ENCODE assay signal across 32 mouse cellular contexts in genomic region chr17:47983286-47983685, GRCm38 (mm10). TPM values are rescaled to one million over a fixed set of nuclear protein-coding genes. Genes with fewer than 3 reads are reported as not detected.
"Had no signal": no experiment of that assay in that cellular context is flagged by ENCODE, and none has a peak within 500 bp of the region (broad histone marks: within the 10 kb centered on the region; RNA-seq: fewer than 3 reads in every experiment).

No protein-coding gene starts in this region.

- H3K4me3 ChIP-seq: kidney, embryonic 15.5 days; left cerebral cortex, adult 2 months; limb, embryonic 12.5 days; liver, embryonic 12.5 days; liver, embryonic 15.5 days; lung, embryonic 15.5 days; midbrain, embryonic 13.5 days; myocyte; neural tube, embryonic 13.5 days had no signal

- H3K27ac ChIP-seq: kidney, embryonic 15.5 days; left cerebral cortex, adult 2 months; liver, embryonic 12.5 days; liver, embryonic 15.5 days; lung, embryonic 15.5 days; neural tube, embryonic 13.5 days had no signal

- H3K4me2 ChIP-seq: kidney, embryonic 15.5 days; limb, embryonic 12.5 days; liver, embryonic 12.5 days; liver, embryonic 15.5 days; lung, embryonic 15.5 days; midbrain, embryonic 13.5 days; neural tube, embryonic 13.5 days had no signal

- H3K9me3 ChIP-seq: kidney, embryonic 15.5 days; limb, embryonic 12.5 days; liver, embryonic 12.5 days; liver, embryonic 15.5 days; lung, embryonic 15.5 days; midbrain, embryonic 13.5 days; neural tube, embryonic 13.5 days had no signal

- ATAC-seq: liver, embryonic 12.5 days; midbrain, embryonic 13.5 days; midbrain, embryonic 16.5 days had no signal

- DNase-seq: kidney, adult 8-10 months; kidney, postnatal 10 days; kidney, postnatal 36 days; layer of hippocampus, postnatal 36 days; liver; lung, adult 18-20 months; lung, postnatal 10 days; lung, postnatal 36 days; retina, postnatal 1 day; right cerebral cortex, postnatal 25 days; spleen, adult 18-20 months; thymus, adult 18-20 months; thymus, postnatal 36 days had no signal

- H3K9ac ChIP-seq: kidney, embryonic 15.5 days; limb, embryonic 12.5 days; liver, embryonic 12.5 days; liver, embryonic 15.5 days; lung, embryonic 15.5 days; midbrain, embryonic 13.5 days; neural tube, embryonic 13.5 days had no signal

- H3K36me3 ChIP-seq: kidney, embryonic 15.5 days; limb, embryonic 12.5 days; liver, embryonic 12.5 days; liver, embryonic 15.5 days; lung, embryonic 15.5 days; midbrain, embryonic 13.5 days; neural tube, embryonic 13.5 days had no signal

- H3K27me3 ChIP-seq: lung, embryonic 15.5 days; neural tube, embryonic 13.5 days had no signal

RNA-seq across cellular contexts. Expression of gene 1700122O11Rik, which starts 54.8 kb away (rescaled TPM):
- total RNA-seq: layer of hippocampus, adult 8-10 months; layer of hippocampus, postnatal 10 days; layer of hippocampus, postnatal 36 days; left cerebral cortex, adult 2 months; left cerebral cortex, postnatal 10 days; left cerebral cortex, postnatal 36 days; megakaryocyte-erythroid progenitor cell, adult 5-6 weeks; monocyte, adult 5-6 weeks; neutrophil, adult 5-6 weeks had no signal
- polyA plus RNA-seq: kidney, embryonic 15.5 days; limb, embryonic 12.5 days; liver, embryonic 12.5 days; liver, embryonic 15.5 days; lung, embryonic 15.5 days; midbrain, embryonic 13.5 days; midbrain, embryonic 16.5 days; myocyte; neural tube, embryonic 13.5 days; stomach, embryonic 16.5 days; urinary bladder, adult 2 months had no signal
